Mouse (Mus musculus) stomach, embryonic 15.5 days (tissue): ENCODE results near the gene Mpdu1. TPM values are rescaled to one million over a fixed set of nuclear protein-coding genes. Genes with fewer than 3 reads are reported as not detected.
A peak's percentile ranks its signal among the peaks of the same experiment; 100 is the strongest.

ENCODE experiments used
- ATAC-seq: fragments of 200-750 bp; cut with Nextera tagmentation; 2 replicates; pipeline ENCODE4 v1.8.0; 2017; ENCODE audit warnings: low read depth, moderate number of reproducible peaks, moderate TSS enrichment; ENCODE audit not compliant: insufficient read depth, low FRiP score
- H3K27ac ChIP-seq: fragments of 300-500 bp; sonication (generic); 2 replicates; pipeline ENCODE4 v1.5.1; 2015; ENCODE audit warnings: mild to moderate bottlenecking, inconsistent platforms
- H3K27me3 ChIP-seq: fragments of 300-500 bp; sonication (generic); replicated peaks from 2 replicates; pipeline ENCODE4 v1.6.1; 2015; ENCODE audit warnings: inconsistent platforms
- H3K36me3 ChIP-seq: fragments of 300-500 bp; sonication (generic); 2 replicates; pipeline ENCODE4 v1.6.1; 2015; ENCODE audit warnings: inconsistent platforms
- H3K4me1 ChIP-seq: fragments of 300-500 bp; sonication (generic); 2 replicates; pipeline ENCODE4 v1.6.1; 2015; ENCODE audit warnings: inconsistent platforms
- H3K4me2 ChIP-seq: fragments of 300-500 bp; sonication (generic); 2 replicates; pipeline ENCODE4 v1.6.1; 2015; ENCODE audit warnings: mild to moderate bottlenecking, inconsistent platforms
- H3K4me3 ChIP-seq: fragments of 300-500 bp; sonication (generic); replicated peaks from 2 replicates; pipeline ENCODE4 v1.5.1; 2015; ENCODE audit warnings: inconsistent platforms
- H3K9ac ChIP-seq: fragments of 300-500 bp; sonication (generic); 2 replicates; pipeline ENCODE4 v1.6.1; 2015; ENCODE audit warnings: inconsistent platforms
- H3K9me3 ChIP-seq: fragments of 300-500 bp; sonication (generic); 2 replicates; pipeline ENCODE4 v1.6.1; 2016; ENCODE audit warnings: inconsistent platforms
- WGBS: fragments of 180-500 bp; shearing (Covaris S2); methylation state at CpG from one replicate; pipeline ENCODE4 v1.1.7; 2015; 5-methylcytosine and 5-hydroxymethylcytosine counted together
- microRNA counts: library from miRNA; unstranded; fragments of <30 nt; microRNA quantifications from one replicate; lab custom pipeline; 2016
- microRNA-seq: library from miRNA; unstranded; fragments of <30 nt; microRNA quantifications from one replicate; pipeline ENCODE4, GENCODE M21; 2016
- polyA plus RNA-seq: library from polyadenylated mRNA; unstranded; fragments of >200 nt; fragmentation: Nextera tagmentation; extraction: Ambion mirVana; gene quantifications from 2 replicates; pipeline ENCODE4 v1.2.1, GENCODE M21; 2015

The Mpdu1 gene
- polyA plus RNA-seq, 1 experiment from 2014 or later: 58.7 TPM

- 0 out of 2 replicates have a peak, but pooled peaks cover 5% of the 10 kb centered on the region for H3K27me3 ChIP-seq
- H3K36me3 ChIP-seq: no peaks in the 10 kb centered on the region
- no peaks in the 10 kb centered on the region for H3K9me3 ChIP-seq
- H3K9ac ChIP-seq: no peak overlapping the region
- ATAC-seq: no peak
- H3K4me1 ChIP-seq: peaks cover 10% of the 10 kb centered on the region
- no peak overlapping the region for H3K27ac ChIP-seq
- WGBS: 57% methylated on average over 7 of the region's 7 CpGs
- no peak overlapping the region for H3K4me3 ChIP-seq
- no peak overlapping the region for H3K4me2 ChIP-seq
These were observed 53.0 kb downstream of the Mpdu1 start for GRCm38 (mm10) chr11:69609416-69609815.

- Histone ChIP-seq H3K36me3 (no peaks in the 10 kb centered on the region), H3K4me3 (no peak overlapping the region), H3K4me2 (no peak overlapping the region), H3K27ac (no peak overlapping the region), H3K4me1 (peaks cover 10% of the 10 kb centered on the region), H3K9me3 (no peaks in the 10 kb centered on the region), H3K9ac (no peak overlapping the region), H3K27me3 (peaks cover 10% of the 10 kb centered on the region; the same call in 1 of the 2 replicates)
- no peak for ATAC-seq
- WGBS: 85% methylated on average over 3 of the region's 3 CpGs
These were observed 53.9 kb downstream of the Mpdu1 start for GRCm38 (mm10) chr11:69608525-69608924.

GRCm38 (mm10) chr11:69606832-69607231 lies 55.6 kb downstream of the Mpdu1 start:
- no peak overlapping the region for H3K27ac ChIP-seq
- H3K9ac ChIP-seq: no peak overlapping the region
- no peaks in the 10 kb centered on the region for H3K36me3 ChIP-seq
- ATAC-seq: no peak
- no peaks in the 10 kb centered on the region for H3K9me3 ChIP-seq
- 85% methylated on average over 2 of the region's 2 CpGs for WGBS
- H3K4me1 ChIP-seq: peaks cover 15% of the 10 kb centered on the region
- peaks cover 10% of the 10 kb centered on the region; the same call in 1 of the 2 replicates for H3K27me3 ChIP-seq
- H3K4me3 ChIP-seq: no peak overlapping the region
- no peak overlapping the region for H3K4me2 ChIP-seq

MicroRNA genes within 50 kb of the gene (microRNA counts, 519-probe panel; counts per million panel counts)
- microRNA mmu-miR-1934 (lab: Ali Mortazavi, UCI) (not detected), microRNA mmu-miR-467f (lab: Ali Mortazavi, UCI) (2,974 counts per million, percentile 75 among the panel's probes with 10 or more counts)

Small RNA genes lying within 50 kb of the gene (microRNA-seq; reads per million reads assigned to microRNA genes)
- gene Mir1934: 3.1 reads per million, percentile 12 among the genes with 10 or more reads in this experiment
- gene Mir467f: not detected

Other genes starting within 250 kb of the Mpdu1 start
- 25.4 and 26.5 TPM in 2 replicates for gene Kdm6b, start 249.0 kb downstream of the Mpdu1 start, polyA plus RNA-seq
- gene Dnah2, start 113.5 kb downstream of the Mpdu1 start, polyA plus RNA-seq: 0.81 and 1.1 TPM in 2 replicates
- gene Efnb3, start 102.4 kb downstream of the Mpdu1 start, polyA plus RNA-seq: 10.4 and 12.6 TPM in 2 replicates
- 21.6 and 24.5 TPM in 2 replicates for gene Wrap53, start 82.4 kb downstream of the Mpdu1 start, polyA plus RNA-seq
- gene Trp53, start 82.3 kb downstream of the Mpdu1 start, polyA plus RNA-seq: 122 and 130 TPM in 2 replicates
- gene Atp1b2, start 56.7 kb downstream of the Mpdu1 start, polyA plus RNA-seq: 7.5 and 7.7 TPM in 2 replicates
- gene Shbg, start 44.7 kb downstream of the Mpdu1 start, polyA plus RNA-seq: 0.99 and 2.1 TPM in 2 replicates
- gene Sat2, start 40.6 kb downstream of the Mpdu1 start, polyA plus RNA-seq: 14.4 and 17.8 TPM in 2 replicates
- gene Fxr2, start 29.7 kb downstream of the Mpdu1 start, polyA plus RNA-seq: 21.0 and 27.0 TPM in 2 replicates
- gene Sox15, start 7.3 kb downstream of the Mpdu1 start, polyA plus RNA-seq: 3.7 and 6.0 TPM in 2 replicates
- 15.5 and 16.3 TPM in 2 replicates for gene Cd68, start 3.5 kb upstream of the Mpdu1 start, polyA plus RNA-seq
- gene Eif4a1, start 9.8 kb upstream of the Mpdu1 start, polyA plus RNA-seq: 442 and 514 TPM in 2 replicates
- gene Senp3, start 19.4 kb upstream of the Mpdu1 start, polyA plus RNA-seq: 69.1 and 74.5 TPM in 2 replicates
- gene Tnfsf13, start 23.1 kb upstream of the Mpdu1 start, polyA plus RNA-seq: 0.31 and 0.61 TPM in 2 replicates
- gene Tnfsf12, start 33.2 kb upstream of the Mpdu1 start, polyA plus RNA-seq: 8.0 and 8.9 TPM in 2 replicates
- 3.3 and 3.5 TPM in 2 replicates for gene Tnfsfm13, start 33.5 kb upstream of the Mpdu1 start, polyA plus RNA-seq
- 21.0 and 25.8 TPM in 2 replicates for gene Polr2a, start 96.0 kb upstream of the Mpdu1 start, polyA plus RNA-seq
- gene Slc35g3, start 99.3 kb upstream of the Mpdu1 start, polyA plus RNA-seq: 0.12 TPM in 1 of 2 replicates, not detected in the other
- 2.7 and 3.0 TPM in 2 replicates for gene Zbtb4, start 103.3 kb upstream of the Mpdu1 start, polyA plus RNA-seq
- 5.1 and 6.0 TPM in 2 replicates for gene Chrnb1, start 133.3 kb upstream of the Mpdu1 start, polyA plus RNA-seq
- 2.2 and 2.4 TPM in 2 replicates for gene Fgf11, start 139.2 kb upstream of the Mpdu1 start, polyA plus RNA-seq
- 19.9 and 20.4 TPM in 2 replicates for gene Tmem102, start 143.0 kb upstream of the Mpdu1 start, polyA plus RNA-seq
- not detected in 2 replicates for gene Gm39566, start 152.7 kb upstream of the Mpdu1 start, polyA plus RNA-seq
- gene Spem2, start 155.8 kb upstream of the Mpdu1 start, polyA plus RNA-seq: not detected in 2 replicates
- not detected in 2 replicates for gene Spem1, start 159.5 kb upstream of the Mpdu1 start, polyA plus RNA-seq
- gene Nlgn2, start 175.1 kb upstream of the Mpdu1 start, polyA plus RNA-seq: 6.3 and 7.4 TPM in 2 replicates
- 400 and 416 TPM in 2 replicates for gene Tmem256, start 175.9 kb upstream of the Mpdu1 start, polyA plus RNA-seq
- 80.8 and 81.3 TPM in 2 replicates for gene Plscr3, start 183.7 kb upstream of the Mpdu1 start, polyA plus RNA-seq
- 12.9 and 15.4 TPM in 2 replicates for gene Tnk1, start 196.1 kb upstream of the Mpdu1 start, polyA plus RNA-seq
- not detected in 2 replicates for gene Tmem95, start 215.4 kb upstream of the Mpdu1 start, polyA plus RNA-seq
- gene Kctd11, start 218.8 kb upstream of the Mpdu1 start, polyA plus RNA-seq: 7.8 and 9.2 TPM in 2 replicates
- gene Acap1, start 232.9 kb upstream of the Mpdu1 start, polyA plus RNA-seq: 5.0 and 6.1 TPM in 2 replicates
- 7.5 and 10.4 TPM in 2 replicates for gene 2810408A11Rik, start 238.3 kb upstream of the Mpdu1 start, polyA plus RNA-seq
- 7.2 and 8.0 TPM in 2 replicates for gene Neurl4, start 238.4 kb upstream of the Mpdu1 start, polyA plus RNA-seq